Mouse (Mus musculus) CH12.LX (cell line): ENCODE data around the gene Olfr399. TPM values are rescaled to one million over a fixed set of nuclear protein-coding genes. Genes with fewer than 3 reads are reported as not detected.

Source experiments
- DNase-seq: peaks from one replicate; pipeline ENCODE4 v3.0.0-alpha.2; 2013; ENCODE audit errors: extremely low read depth
- H3K27ac ChIP-seq: 2 replicates; pipeline ENCODE4 v1.5.1; 2012; ENCODE audit warnings: low read depth, mild to moderate bottlenecking, control low read depth, moderate library complexity; ENCODE audit not compliant: insufficient read depth
- H3K27me3 ChIP-seq: replicated peaks from 2 replicates; pipeline ENCODE3; 2012; ENCODE audit warnings: inconsistent platforms
- H3K36me3 ChIP-seq, 2 experiments: replicated peaks in 1 of 2; 2 replicates each; pipeline versions ENCODE3 to v1.6.1; 2012; ENCODE audit warnings: inconsistent platforms in 1 of 2, low read length in 1 of 2, mild to moderate bottlenecking in 1 of 2, mixed read lengths in 1 of 2, moderate library complexity in 1 of 2; ENCODE audit not compliant: control insufficient read depth in 1 of 2, insufficient read depth in 1 of 2
- H3K4me1 ChIP-seq, 2 experiments: 2 replicates each; pipeline ENCODE4 v1.6.1; 2012; ENCODE audit warnings: inconsistent platforms in 1 of 2, moderate library complexity in 1 of 2; ENCODE audit not compliant: insufficient read depth in 2 of 2, control insufficient read depth in 1 of 2
- H3K4me2 ChIP-seq: 2 replicates; pipeline ENCODE4 v1.6.1; 2012; ENCODE audit warnings: low read depth, mild to moderate bottlenecking, control low read depth; ENCODE audit not compliant: poor library complexity, insufficient read depth, severe bottlenecking
- H3K4me3 ChIP-seq, 3 experiments: fragments of 150-350 bp in 1 of 3; sonication (generic) in 1 of 3; replicated peaks in 1 of 3; 2 replicates each; pipeline versions ENCODE3 to v1.5.1; 2011 to 2012; ENCODE audit warnings: low read depth in 2 of 3, low read length in 2 of 3, mild to moderate bottlenecking in 2 of 3, moderate library complexity in 2 of 3, control low read depth in 1 of 3, improper control_type of control experiment in 1 of 3, inconsistent platforms in 1 of 3, mixed read lengths in 1 of 3; ENCODE audit not compliant: poor library complexity in 1 of 3
- H3K79me2 ChIP-seq: replicated peaks from 2 replicates; pipeline ENCODE4 v1.6.1; 2012; ENCODE audit warnings: mild to moderate bottlenecking, moderate library complexity; ENCODE audit not compliant: control insufficient read depth, poor library complexity, insufficient read depth, severe bottlenecking; ENCODE audit errors: extremely low read depth
- H3K9ac ChIP-seq: 2 replicates; pipeline ENCODE4 v1.6.1; 2012; ENCODE audit warnings: low read depth, mild to moderate bottlenecking, control low read depth, moderate library complexity; ENCODE audit not compliant: insufficient read depth
- H3K9me3 ChIP-seq: replicated peaks from 2 replicates; pipeline ENCODE3; 2012; ENCODE audit warnings: low read length, inconsistent platforms, mixed read lengths
- BHLHE40 ChIP-seq: IDR thresholded peaks from 2 replicates; pipeline ENCODE4 v1.6.1; 2011; ENCODE audit warnings: mild to moderate bottlenecking, low read depth, low read length, improper control_type of control experiment
- CHD1 ChIP-seq: IDR thresholded peaks from 2 replicates; pipeline ENCODE4 v1.6.1; 2012; ENCODE audit warnings: low read depth, low read length, improper control_type of control experiment, inconsistent platforms
- CTCF ChIP-seq, 2 experiments: IDR thresholded peaks in 1 of 2; conservative IDR thresholded peaks in 1 of 2; 2 replicates each; pipeline ENCODE4 v1.5.1; 2011 to 2012; ENCODE audit warnings: low read depth in 2 of 2, low read length in 2 of 2, improper control_type of control experiment in 1 of 2, inconsistent platforms in 1 of 2, mild to moderate bottlenecking in 1 of 2, moderate library complexity in 1 of 2
- E2F4 ChIP-seq: IDR thresholded peaks from 2 replicates; pipeline ENCODE4 v1.6.1; 2011; ENCODE audit warnings: low read depth, low read length, improper control_type of control experiment; ENCODE audit not compliant: insufficient replicate concordance
- ELF1 ChIP-seq: IDR thresholded peaks from 2 replicates; pipeline ENCODE4 v1.6.1; 2014; ENCODE audit warnings: low read depth, mild to moderate bottlenecking, inconsistent platforms, low read length, improper control_type of control experiment
- EP300 ChIP-seq: IDR thresholded peaks from 2 replicates; pipeline ENCODE4 v1.6.1; 2011; ENCODE audit warnings: low read length, improper control_type of control experiment
- ETS1 ChIP-seq: conservative IDR thresholded peaks from 2 replicates; pipeline ENCODE4 v1.6.1; 2012; ENCODE audit warnings: low read depth, mild to moderate bottlenecking, inconsistent platforms, low read length, improper control_type of control experiment, moderate library complexity
- GABPA ChIP-seq: IDR thresholded peaks from 2 replicates; pipeline ENCODE4 v1.6.1; 2012; ENCODE audit warnings: low read depth, low read length, improper control_type of control experiment, inconsistent platforms; ENCODE audit not compliant: insufficient replicate concordance
- HCFC1 ChIP-seq: IDR thresholded peaks from 2 replicates; pipeline ENCODE4 v1.6.1; 2012; ENCODE audit warnings: low read depth, mild to moderate bottlenecking, inconsistent platforms, low read length, improper control_type of control experiment
- IRF4 ChIP-seq: IDR thresholded peaks from 2 replicates; pipeline ENCODE4 v1.6.1; 2014; ENCODE audit warnings: low read depth, mild to moderate bottlenecking, inconsistent platforms, low read length, improper control_type of control experiment
- JUND ChIP-seq: conservative IDR thresholded peaks from 2 replicates; pipeline ENCODE4 v1.6.1; 2011; ENCODE audit warnings: low read depth, low read length, improper control_type of control experiment
- KAT2A ChIP-seq: IDR thresholded peaks from 2 replicates; pipeline ENCODE4 v1.6.1; 2012; ENCODE audit warnings: low read length, improper control_type of control experiment, inconsistent platforms; ENCODE audit not compliant: insufficient replicate concordance
- MAX ChIP-seq: IDR thresholded peaks from 2 replicates; pipeline ENCODE4 v1.6.1; 2011; ENCODE audit warnings: low read length, improper control_type of control experiment
- MAZ ChIP-seq: IDR thresholded peaks from 2 replicates; pipeline ENCODE4 v1.6.1; 2012; ENCODE audit warnings: low read depth, mild to moderate bottlenecking, inconsistent platforms, low read length, improper control_type of control experiment, moderate library complexity
- MXI1 ChIP-seq: IDR thresholded peaks from 2 replicates; pipeline ENCODE4 v1.6.1; 2011; ENCODE audit warnings: mild to moderate bottlenecking, low read depth, low read length, improper control_type of control experiment
- MYC ChIP-seq: IDR thresholded peaks from 2 replicates; pipeline ENCODE4 v1.6.1; 2011; ENCODE audit warnings: low read depth, mild to moderate bottlenecking, improper control_type of control experiment, low read length
- NELFE ChIP-seq: IDR thresholded peaks from 2 replicates; pipeline ENCODE4 v1.6.1; 2011; ENCODE audit warnings: low read depth, low read length, improper control_type of control experiment
- PAX5 ChIP-seq: IDR thresholded peaks from 2 replicates; pipeline ENCODE4 v1.6.1; 2012; ENCODE audit warnings: low read length, inconsistent platforms, mixed read lengths
- POLR2A ChIP-seq: IDR thresholded peaks from 2 replicates; pipeline ENCODE4 v1.6.1; 2011; ENCODE audit warnings: low read depth, mild to moderate bottlenecking, improper control_type of control experiment, low read length
- RAD21 ChIP-seq: IDR thresholded peaks from 2 replicates; pipeline ENCODE4 v1.6.1; 2011; ENCODE audit warnings: low read depth, mild to moderate bottlenecking, low read length, improper control_type of control experiment, moderate library complexity
- SMC3 ChIP-seq: IDR thresholded peaks from 2 replicates; pipeline ENCODE4 v1.6.1; 2011; ENCODE audit warnings: low read depth, low read length, improper control_type of control experiment
- TBP ChIP-seq: conservative IDR thresholded peaks from 2 replicates; pipeline ENCODE4 v1.6.1; 2011; ENCODE audit warnings: low read depth, low read length, improper control_type of control experiment
- TCF12 ChIP-seq: IDR thresholded peaks from 2 replicates; pipeline ENCODE4 v1.6.1; 2014; ENCODE audit warnings: low read depth, mild to moderate bottlenecking, inconsistent platforms, low read length, improper control_type of control experiment
- ZC3H11A ChIP-seq: IDR thresholded peaks from 2 replicates; pipeline ENCODE4 v1.6.1; 2012; ENCODE audit warnings: low read depth, mild to moderate bottlenecking, inconsistent platforms, low read length, improper control_type of control experiment
- ZMIZ1 ChIP-seq: IDR thresholded peaks from 2 replicates; pipeline ENCODE4 v1.6.1; 2012; ENCODE audit warnings: low read depth, mild to moderate bottlenecking, inconsistent platforms, low read length, improper control_type of control experiment
- ZNF384 ChIP-seq: IDR thresholded peaks from 2 replicates; pipeline ENCODE4 v1.6.1; 2012; ENCODE audit warnings: low read depth, low read length, improper control_type of control experiment, inconsistent platforms
- dilution Hi-C: fragments of 300-500 bp; cut with MboI; formaldehyde crosslinking; loops from 2 replicates; pipeline ENCODE4 v1.14.3; 2020; ENCODE audit warnings: low sequenced_read_pairs; ENCODE audit not compliant: extremely low pct_unique_long_range_greater_than_20kb, extremely low pct_ligation_motif_present
- in situ Hi-C: fragments of 300-500 bp; cut with MboI; formaldehyde crosslinking; loops from 3 replicates; pipeline ENCODE4 v1.14.3; 2019; ENCODE audit warnings: low sequenced_read_pairs, low pct_ligation_motif_present, low pct_unique_long_range_greater_than_20kb, mixed read lengths
- polyA plus RNA-seq: library from polyadenylated mRNA; unstranded; fragments of >175 nt; gene quantifications from 2 replicates; pipeline ENCODE4 v1.2.1, GENCODE M21; 2012; ENCODE audit warnings: low read depth; ENCODE audit not compliant: insufficient read length
- total RNA-seq, 2 experiments: library from RNA; depleted of rRNA; stranded (reverse); fragments of 300-350 nt in 1 of 2; fragments of >200 nt in 1 of 2; gene quantifications; 2 replicates each; pipeline ENCODE4 v1.2.3; 2012 to 2014

Olfr399 gene
- total and polyA plus RNA-seq, 3 experiments, result not detected

DNA sequence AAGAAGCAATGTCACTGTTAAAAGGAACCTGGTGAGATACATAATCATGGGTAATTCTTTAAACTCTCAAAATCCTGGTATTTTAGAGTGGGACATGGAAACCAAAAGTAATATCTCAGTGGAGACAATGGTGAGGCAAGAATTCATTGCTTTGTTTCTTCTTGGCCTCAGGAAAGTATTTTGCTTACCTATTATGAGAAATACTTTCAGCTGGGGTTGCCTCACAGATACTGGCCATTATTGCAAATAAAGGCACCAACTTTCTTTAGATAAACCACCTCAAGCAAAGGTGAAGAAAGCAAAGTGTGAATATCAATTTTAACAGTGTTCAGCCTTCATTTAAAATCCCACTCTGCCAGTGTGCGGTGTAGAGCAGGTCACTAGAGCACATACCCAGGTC, 13.2 kb upstream of the Olfr399 start, which contains the start of gene Zfp616:
Gene Zfp616 (plus strand): TSS at position 301 of the 400 bp plus-strand sequence.
- no peak for DNase-seq
- H3K9me3 ChIP-seq, result peaks cover 3% of the 10 kb centered on the region
- dilution Hi-C loops (no loop called here), in situ Hi-C loops (no loop called here)
- H3K4me3 ChIP-seq, result no peak within 1 kb of the TSS
- no peak within 1 kb of the TSS for H3K27ac ChIP-seq
- TF ChIP-seq BHLHE40, result no peak
- TF ChIP-seq ELF1, result no peak
- no peak for TF ChIP-seq MAZ
- no peak for TF ChIP-seq GABPA
- TF ChIP-seq NELFE, result no peak
- TF ChIP-seq MXI1, result no peak
- no peak for TF ChIP-seq ETS1
- peaks cover 57% of the 10 kb centered on the region for H3K27me3 ChIP-seq
- H3K79me2 ChIP-seq, result no peaks in the 10 kb centered on the region
- H3K4me1 ChIP-seq, result no peaks in the 10 kb centered on the region
- H3K36me3 ChIP-seq, result no peaks in the 10 kb centered on the region
- no peak within 1 kb of the TSS for H3K9ac ChIP-seq
- H3K4me2 ChIP-seq, result no peak within 1 kb of the TSS

DNA sequence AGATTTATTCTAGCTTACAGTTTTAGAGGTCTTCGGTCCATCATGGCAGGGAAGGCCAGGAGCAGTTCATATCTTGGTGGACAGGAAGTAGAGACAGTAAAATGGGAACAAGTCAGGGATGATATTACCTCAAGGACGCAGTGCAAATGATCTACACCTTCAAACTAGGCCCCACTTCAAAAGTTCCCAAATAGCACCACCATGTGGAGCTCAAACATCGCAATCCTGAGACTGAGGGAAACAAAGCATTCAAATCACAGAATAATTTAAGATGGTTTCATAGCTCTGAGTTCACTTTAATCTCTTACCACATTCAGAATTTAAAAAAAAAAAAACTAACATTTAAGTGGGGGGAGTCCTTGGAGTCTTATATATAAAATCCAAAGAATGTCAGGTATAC, 5.1 kb downstream of the Olfr399 start:
- no peak overlapping the region for H3K4me2 ChIP-seq
- H3K4me1 ChIP-seq, result no peaks in the 10 kb centered on the region
- dilution Hi-C loops, result no loop called here
- H3K27me3 ChIP-seq, result peaks cover 75% of the 10 kb centered on the region
- H3K79me2 ChIP-seq, result no peaks in the 10 kb centered on the region
- H3K36me3 ChIP-seq, result no peaks in the 10 kb centered on the region
- DNase-seq, result peak; percentile 3
- TF ChIP-seq POLR2A (no peak), CTCF (conservative IDR thresholded peaks at IDR 0.05 in 1 of 2, IDR thresholded peaks at IDR 0.05 in 1 of 2; ENCODE audit: low read depth in 2 of 2, low read length in 2 of 2) (peak in 1 of 2 experiments; percentile 70; a peak in 2 of 4 replicates), MYC (no peak), JUND (no peak), BHLHE40 (no peak), SMC3 (peak; percentile 63), E2F4 (no peak), ZC3H11A (0 out of 2 replicates have a peak, but pooled peaks have one; percentile 6), TBP (no peak), ZMIZ1 (no peak), KAT2A (no peak), MAZ (no peak), RAD21 (peak; percentile 75), HCFC1 (no peak), GABPA (no peak), ZNF384 (no peak), MAX (no peak), TCF12 (no peak), ELF1 (no peak), CHD1 (no peak), PAX5 (no peak), EP300 (no peak), IRF4 (no peak)
- no peak overlapping the region for H3K27ac ChIP-seq
- in situ Hi-C loops, result loop anchor here (10.0 kb wide), 1 partner anchor 323 kb away; no protein-coding TSS in a partner anchor
- H3K4me3 ChIP-seq, result no peak overlapping the region
- H3K9me3 ChIP-seq, result no peaks in the 10 kb centered on the region
- H3K9ac ChIP-seq, result no peak overlapping the region
